Mouse (Mus musculus): Measurements from ENCODE around the gene Ccdc171.

DNA sequence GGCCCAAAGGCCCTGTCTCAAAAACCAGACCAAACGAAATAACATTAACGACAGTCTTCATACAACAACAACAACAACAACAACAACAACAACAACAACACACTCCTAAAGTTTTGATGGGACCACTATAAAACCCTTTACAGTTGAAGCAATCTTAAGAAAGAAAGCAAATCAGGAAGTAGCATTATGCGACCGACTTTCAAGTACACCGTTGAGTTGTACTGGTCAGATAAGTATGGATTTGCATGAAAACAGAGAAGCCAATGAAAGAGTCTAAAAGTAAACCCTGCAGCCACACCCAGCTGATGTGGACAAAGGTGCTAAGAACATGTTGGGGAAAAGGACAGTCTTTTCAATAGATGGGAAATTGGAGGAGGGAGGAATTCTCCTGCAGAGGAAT lies 45.7 kb downstream of the Ccdc171 start:
- TF ChIP-seq ZNF384 (IDR thresholded peaks at IDR 0.05; ENCODE audit: low read depth, low read length) = no peak
- no peak for TF ChIP-seq ZC3H11A (IDR thresholded peaks at IDR 0.05; ENCODE audit: borderline replicate concordance, low read depth, low read length)
- no peak for TF ChIP-seq CHD2 (IDR thresholded peaks at IDR 0.05; ENCODE audit: low read depth, low read length)
- TF ChIP-seq MAFK (IDR thresholded peaks at IDR 0.05; ENCODE audit: insufficient read depth, low read depth, low read length) = no peak
